Mouse (Mus musculus) midbrain, embryonic 16.5 days (tissue): ENCODE measurements at regions not wholly inside any gene's neighbourhood (a gene's known extent, or its start where the extent isn't known, plus 50 kb on each side); places are given as distances from the start of the nearest gene placed in this dataset. TPM values are rescaled to one million over a fixed set of nuclear protein-coding genes. Genes with fewer than 3 reads are reported as not detected.
"Not testable (repeated sequence)": the region's sequence is repeated elsewhere in the genome, so short reads cannot be mapped to it uniquely, and the experiment has no call there.

Experiments
- ATAC-seq: fragments of 200-750 bp; cut with Nextera tagmentation; 2 replicates; pipeline ENCODE4 v1.8.0; 2017; ENCODE audit warnings: moderate TSS enrichment
- H3K27ac ChIP-seq: fragments of 300-500 bp; sonication (generic); 2 replicates; pipeline ENCODE4 v1.5.1; 2014; ENCODE audit warnings: mild to moderate bottlenecking, low read length, mixed read lengths
- H3K27me3 ChIP-seq: fragments of 300-500 bp; sonication (generic); 2 replicates; pipeline ENCODE4 v1.6.1; 2014; ENCODE audit warnings: low read depth, low read length, mixed read lengths; ENCODE audit not compliant: control insufficient read depth, insufficient read depth
- H3K36me3 ChIP-seq: fragments of 300-500 bp; sonication (generic); 2 replicates; pipeline ENCODE4 v1.6.1; 2014; ENCODE audit warnings: mild to moderate bottlenecking, low read length, moderate library complexity, mixed read lengths; ENCODE audit not compliant: control insufficient read depth, insufficient read depth
- H3K4me1 ChIP-seq: fragments of 300-500 bp; sonication (generic); 2 replicates; pipeline ENCODE4 v1.6.1; 2014; ENCODE audit warnings: mild to moderate bottlenecking, low read length, mixed read lengths; ENCODE audit not compliant: control insufficient read depth, insufficient read depth
- H3K4me2 ChIP-seq: fragments of 300-500 bp; sonication (generic); 2 replicates; pipeline ENCODE4 v1.6.1; 2014; ENCODE audit warnings: mild to moderate bottlenecking, low read length, mixed read lengths
- H3K4me3 ChIP-seq: fragments of 300-500 bp; sonication (generic); 2 replicates; pipeline ENCODE4 v1.5.1; 2014; ENCODE audit warnings: low read depth, mild to moderate bottlenecking, low read length, moderate library complexity, mixed read lengths
- H3K9ac ChIP-seq: fragments of 300-500 bp; sonication (generic); 2 replicates; pipeline ENCODE4 v1.6.1; 2014; ENCODE audit warnings: low read depth, low read length, mixed read lengths
- H3K9me3 ChIP-seq: fragments of 300-500 bp; sonication (generic); replicated peaks from 2 replicates; pipeline ENCODE4 v1.6.1; 2014; ENCODE audit warnings: mild to moderate bottlenecking, low read length, mixed read lengths; ENCODE audit not compliant: control insufficient read depth, poor library complexity, severe bottlenecking
- WGBS: fragments of 180-500 bp; shearing (Covaris S2); extraction: QIAGEN DNeasy Blood & Tissue Kit; methylation state at CpG from one replicate; pipeline ENCODE4 v1.1.7; 2014; 5-methylcytosine and 5-hydroxymethylcytosine counted together
- microRNA-seq: library from miRNA; unstranded; fragments of <30 nt; microRNA quantifications from one replicate; pipeline ENCODE4, GENCODE M21; 2017

DNA sequence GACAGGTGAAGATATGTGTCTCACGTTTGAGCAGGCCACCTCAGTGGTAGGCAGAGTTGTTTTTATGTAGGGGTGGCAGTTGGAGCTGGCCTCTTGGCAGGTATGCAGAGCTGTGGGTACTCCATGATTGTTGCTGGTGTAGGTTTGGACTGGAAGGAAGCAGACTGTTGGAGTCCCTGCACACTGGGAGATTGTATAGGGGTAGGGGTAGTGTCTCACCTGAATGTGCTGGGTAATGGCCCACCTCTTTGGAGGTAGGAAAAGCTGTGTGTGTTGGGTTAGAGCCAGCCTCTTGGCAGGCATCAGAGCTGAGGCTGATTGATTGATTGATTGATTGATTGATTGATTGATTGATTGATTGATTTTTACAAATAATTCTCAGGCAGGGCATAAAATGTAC is 79.6 kb upstream of the Myo9b start:
- H3K27ac ChIP-seq, H3K4me1 ChIP-seq, H3K4me2 ChIP-seq, H3K9ac ChIP-seq, H3K4me3 ChIP-seq, ATAC-seq, H3K36me3 ChIP-seq, H3K27me3 ChIP-seq, H3K9me3 ChIP-seq: not testable (repeated sequence)
- WGBS, result 58% methylated on average over 1 of the region's 1 CpGs

DNA sequence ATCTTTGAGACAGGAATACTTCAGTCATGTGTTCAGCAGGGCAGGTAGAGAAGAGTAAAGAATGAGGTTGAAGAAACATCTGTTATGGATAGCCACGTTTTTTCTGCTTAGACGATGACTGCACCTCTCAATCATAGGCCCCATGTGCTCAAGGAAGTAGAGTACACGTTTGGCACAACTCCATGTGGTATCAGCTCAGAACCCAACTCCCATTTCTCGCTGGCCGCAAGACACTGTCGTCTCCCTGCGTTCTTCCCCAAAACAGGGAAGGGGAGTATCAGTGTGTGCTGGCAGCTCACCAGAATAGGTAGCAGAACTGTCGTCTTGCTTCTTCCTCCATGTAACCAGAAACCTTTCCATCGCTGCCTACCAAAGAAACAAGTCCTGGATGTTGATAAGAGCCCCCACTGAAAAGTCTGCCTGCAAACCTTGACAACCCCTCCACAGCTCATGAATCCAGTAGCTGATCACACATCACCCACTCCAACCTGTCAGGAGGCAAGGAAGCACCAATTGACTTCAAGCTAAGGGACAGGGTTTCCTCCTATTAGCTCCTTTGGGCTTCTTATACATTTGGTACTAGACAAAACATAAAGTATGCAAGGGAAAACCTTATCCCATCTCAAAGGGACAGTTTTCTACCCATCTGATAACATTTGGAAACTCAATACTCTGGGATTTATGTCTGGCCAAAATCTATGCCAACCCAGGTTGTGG is 77.3 kb upstream of the Myo9b start:
- not testable (repeated sequence) for ATAC-seq, H3K27me3 ChIP-seq, H3K4me3 ChIP-seq, H3K4me2 ChIP-seq, H3K9me3 ChIP-seq, H3K36me3 ChIP-seq, H3K9ac ChIP-seq, H3K4me1 ChIP-seq, H3K27ac ChIP-seq
- WGBS, result 79% methylated on average over 9 of the region's 9 CpGs

Small RNA genes lying in the stretch of these regions (microRNA-seq; reads per million reads assigned to microRNA genes)
- gene Gm27628, result not detected
